Mouse (Mus musculus): ENCODE data around the gene Gm17660.

Gm17660 gene

DNA sequence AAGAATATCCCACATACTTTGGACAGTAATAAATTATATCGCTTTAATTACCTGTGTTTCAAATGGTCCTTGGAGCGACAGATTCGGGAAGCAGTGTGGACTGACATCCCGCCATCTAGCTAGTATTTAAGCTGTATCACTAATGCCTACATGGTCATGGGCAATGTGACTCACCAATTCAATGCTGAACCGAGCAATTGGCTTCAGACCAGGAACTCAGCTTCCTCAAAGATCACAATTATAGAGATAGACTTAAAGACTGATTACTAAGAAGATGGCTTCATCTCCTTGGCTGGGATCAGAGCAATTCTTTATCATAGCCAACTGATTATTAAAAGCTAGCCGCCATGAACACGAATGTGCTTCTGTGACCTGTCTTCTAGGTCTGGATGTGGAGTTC is at the start of gene Gm17660:
Gm17660 (minus strand) TSS at position 101 of the 400 bp plus-strand sequence.
- no peak for DNase-seq

DNA sequence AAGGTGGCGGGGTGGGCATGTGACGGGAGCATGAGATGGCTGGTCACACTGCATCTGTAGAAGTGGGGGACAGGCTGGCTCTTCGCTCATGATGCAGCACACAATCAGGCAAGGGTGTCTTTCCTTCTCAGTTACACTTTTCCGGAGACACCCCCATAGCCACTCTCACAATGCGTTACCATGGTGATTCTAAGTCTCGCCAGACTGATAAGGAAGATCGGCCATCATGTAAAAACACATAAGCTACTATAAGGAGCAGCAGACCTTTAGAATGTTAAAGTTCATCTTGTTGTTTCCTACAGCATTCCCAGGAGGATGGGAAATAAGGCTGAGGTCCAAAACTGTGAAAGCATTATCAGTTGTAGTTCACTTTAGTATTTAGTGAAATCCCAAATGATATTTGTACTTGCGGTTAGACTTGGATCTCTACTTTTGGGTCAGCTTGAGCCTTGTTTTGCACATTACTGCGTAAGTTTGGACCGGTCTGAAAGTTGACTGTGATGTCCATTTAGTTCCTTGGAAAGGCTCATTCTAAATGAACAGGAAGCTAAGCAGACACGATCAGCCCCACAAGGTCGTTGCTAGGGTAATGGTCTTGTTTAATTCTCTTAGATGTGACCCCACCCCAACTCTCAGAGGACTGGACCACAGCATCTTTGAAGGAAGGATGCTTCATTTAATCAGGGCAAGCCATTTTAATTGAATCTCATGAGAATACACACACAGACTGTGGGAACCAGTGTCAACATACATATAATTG is 49.3 kb upstream of the Gm17660 start:
- no peak for DNase-seq

DNA sequence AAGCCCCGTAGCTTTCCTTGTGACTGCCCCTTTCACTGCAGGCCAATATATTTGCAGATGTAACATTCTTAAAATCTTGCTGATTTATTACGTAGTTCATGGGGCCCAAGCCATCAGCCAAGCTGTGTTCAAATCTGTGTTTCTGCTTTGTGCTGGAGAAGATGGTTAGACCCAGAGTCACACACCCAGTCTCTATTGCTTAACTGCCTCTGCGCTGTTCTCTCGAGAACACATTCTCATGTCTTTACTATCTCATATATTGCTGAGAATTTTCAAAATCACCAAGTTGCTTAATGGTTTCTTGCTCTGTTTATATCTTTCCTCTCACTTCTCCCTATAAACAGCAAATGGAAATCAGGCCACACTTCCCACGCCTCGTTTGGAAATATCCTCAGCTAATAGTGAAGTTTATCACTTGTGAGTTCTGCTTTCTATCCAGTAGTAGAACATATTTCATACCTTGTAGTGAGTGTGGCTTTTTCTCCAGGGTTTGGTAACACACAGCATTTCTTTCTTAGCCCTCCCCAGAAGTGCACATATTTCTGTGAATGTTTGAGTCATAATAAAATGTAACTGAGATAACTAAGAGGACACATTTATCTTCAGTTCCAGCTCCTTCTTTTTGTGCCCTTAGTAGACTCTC is 46.7 kb upstream of the Gm17660 start:
- DNase-seq, result no peak

DNA sequence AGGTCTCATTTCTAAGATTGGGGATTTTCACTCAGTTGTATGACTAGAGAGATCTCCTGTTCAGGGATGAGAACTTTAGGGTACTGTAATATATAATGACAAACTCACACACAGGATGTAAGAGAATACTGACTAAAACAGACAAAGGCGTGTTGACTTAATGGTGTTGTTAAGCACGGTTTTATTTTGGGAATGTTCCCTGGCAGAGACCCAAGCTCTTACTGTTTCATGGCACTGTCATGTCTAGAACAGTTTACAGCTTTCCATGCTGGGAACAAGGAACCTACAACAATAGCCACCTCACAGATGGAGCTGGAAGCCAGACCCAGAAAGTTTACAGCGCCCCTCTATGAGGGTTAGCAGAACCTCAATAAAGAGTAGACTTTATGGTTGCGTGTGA is 38.5 kb upstream of the Gm17660 start:
- DNase-seq, result no peak

DNA sequence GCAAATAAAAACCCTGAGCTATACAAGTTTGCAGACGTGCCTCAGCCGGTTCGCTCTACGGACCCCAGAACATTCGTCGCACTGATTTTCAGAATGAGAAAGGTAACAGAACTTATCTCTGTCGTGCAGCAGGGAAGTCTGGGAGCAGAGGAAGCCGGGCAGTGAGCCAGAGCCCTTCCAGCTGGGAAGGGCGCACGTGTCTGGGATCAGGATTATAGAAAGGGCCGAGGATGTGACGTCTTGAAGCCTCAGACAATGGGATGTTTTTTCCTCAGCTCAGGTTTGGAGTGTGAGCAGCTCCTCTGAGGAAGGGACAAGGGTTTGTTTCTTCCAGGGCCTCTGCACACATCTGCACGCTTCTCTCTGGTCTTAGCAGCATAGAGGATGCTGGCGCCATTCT is 37.7 kb upstream of the Gm17660 start:
- DNase-seq, result peak; percentile 67

DNA sequence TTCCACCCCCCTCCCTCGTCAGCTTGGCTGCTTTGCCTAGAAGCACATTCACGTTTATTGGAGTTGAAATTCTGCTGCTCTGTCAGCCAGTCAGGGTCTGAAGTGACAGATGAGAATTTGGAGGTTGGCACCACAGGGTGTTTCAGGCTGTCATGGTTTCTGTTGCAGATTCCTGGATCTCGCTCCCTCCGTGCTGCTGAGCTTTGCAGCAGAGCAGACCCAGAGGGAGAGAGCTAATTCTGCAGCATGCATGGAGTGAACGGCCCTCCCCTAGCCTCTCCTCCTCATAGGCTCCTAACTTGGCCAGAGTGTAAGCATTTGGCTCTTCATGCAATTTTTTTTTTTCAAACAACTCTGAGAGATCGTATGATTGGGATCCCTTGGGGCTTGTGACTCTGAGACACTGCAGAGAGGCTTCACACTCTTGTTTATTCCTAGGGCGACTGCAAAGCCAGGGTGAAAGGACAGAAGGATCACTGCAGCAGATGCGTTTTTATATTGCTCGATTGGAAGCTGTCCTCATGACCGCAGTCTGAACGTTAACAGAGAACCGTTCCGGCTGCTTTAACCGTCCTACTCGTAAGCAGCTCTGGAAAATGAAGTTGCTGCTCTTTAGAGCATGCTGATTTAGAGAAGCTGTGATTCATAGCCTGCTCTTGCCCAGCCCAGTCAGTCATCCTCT is 36.2 kb upstream of the Gm17660 start, which contains the start of gene Sparcl1:
Sparcl1 (minus strand) TSS at position 243 of the 682 bp plus-strand sequence.
- peak; percentile 19 for DNase-seq

DNA sequence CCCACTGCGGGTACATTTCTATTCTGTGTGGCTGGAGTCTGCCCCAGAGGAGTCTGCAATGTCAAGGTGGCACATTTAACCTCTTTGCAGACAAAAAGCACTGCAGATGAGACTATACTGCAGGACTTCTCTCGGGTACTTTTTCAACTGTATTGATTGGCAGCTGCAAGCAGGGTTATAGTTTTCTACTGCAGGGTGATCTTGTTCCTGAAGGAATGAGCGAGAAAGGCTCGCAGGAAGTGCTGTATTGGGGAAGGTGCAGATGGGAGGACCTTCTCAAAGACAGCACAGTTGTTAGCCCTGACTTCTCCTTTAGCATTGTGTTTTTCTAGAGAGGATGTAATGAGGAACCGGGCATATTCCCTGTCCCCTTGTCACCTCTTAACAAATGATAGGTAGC is 35.1 kb upstream of the Gm17660 start:
- DNase-seq, result no peak

DNA sequence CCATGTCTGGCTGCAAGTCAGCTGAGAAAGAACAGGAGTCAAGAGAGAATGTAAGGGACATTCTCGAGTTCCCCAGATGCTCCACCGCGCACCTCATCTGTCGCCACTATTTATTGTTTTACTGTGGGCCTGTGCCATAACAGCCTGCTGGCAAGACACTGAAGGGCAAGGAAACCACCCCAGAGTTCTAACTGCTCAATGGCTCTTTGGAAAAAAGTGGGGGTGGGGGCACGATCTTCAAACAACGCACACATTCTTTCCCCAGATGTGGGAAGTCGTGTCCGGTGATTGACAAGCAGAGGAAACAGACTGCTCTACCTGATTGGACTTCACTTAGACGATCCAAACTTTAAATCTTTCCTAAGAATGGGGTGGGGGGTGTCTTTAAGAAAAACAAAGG is 34.6 kb upstream of the Gm17660 start:
- DNase-seq, result no peak

DNA sequence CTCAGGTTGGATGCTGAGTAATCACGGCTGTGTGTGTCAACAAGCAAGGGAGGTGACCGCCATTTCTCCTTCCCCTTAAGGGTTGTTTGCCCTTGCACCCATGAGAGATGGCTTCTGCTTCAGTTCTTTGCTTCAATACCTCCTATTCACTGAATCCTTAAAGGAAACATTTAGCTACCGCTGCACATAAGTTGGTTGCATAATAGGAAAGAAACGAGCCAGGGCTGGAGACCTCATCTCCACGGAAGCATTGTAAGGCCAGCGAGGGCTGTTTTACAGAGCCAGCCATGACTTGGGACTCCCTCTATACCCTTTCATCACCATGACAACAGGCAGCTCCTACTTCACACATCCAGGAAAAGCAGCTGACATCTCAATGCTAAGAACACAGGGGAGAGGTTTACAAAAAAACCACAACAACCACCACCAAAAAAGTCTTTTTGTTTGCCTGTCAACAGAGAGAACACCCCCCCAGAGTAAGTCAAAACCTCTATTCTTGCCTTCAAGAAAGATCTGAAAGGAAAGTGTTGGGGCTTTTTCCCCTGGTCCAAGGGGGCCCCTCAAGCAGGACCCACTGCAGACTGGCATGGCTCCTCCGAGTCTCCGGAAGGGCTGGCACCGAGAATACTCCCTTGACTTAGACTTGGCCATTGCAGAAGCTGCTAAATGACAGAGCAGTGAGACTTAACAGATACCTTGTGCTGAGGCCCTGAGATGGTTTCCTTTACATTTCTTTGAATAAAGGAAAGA is 32.9 kb upstream of the Gm17660 start:
- no peak for DNase-seq

DNA sequence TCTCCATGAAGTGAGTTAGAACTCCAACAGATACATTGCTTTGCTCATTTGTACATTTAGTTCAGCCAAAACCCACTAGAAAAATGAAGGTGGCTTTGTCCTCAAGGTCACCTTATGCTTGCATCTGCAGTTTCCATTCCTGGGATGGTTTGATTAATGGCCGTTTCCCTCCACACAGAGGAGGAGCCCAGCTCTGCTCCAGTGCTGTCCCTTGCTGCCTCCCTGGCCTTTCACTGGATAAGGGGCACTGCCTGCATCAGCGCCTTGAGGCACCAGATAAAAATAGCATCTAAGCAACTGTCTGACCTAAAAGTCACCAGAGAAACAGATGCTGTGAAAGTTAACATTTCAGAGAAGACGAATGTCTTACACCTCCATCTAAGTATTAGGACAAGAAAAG is 32.1 kb upstream of the Gm17660 start:
- DNase-seq, result no peak

DNA sequence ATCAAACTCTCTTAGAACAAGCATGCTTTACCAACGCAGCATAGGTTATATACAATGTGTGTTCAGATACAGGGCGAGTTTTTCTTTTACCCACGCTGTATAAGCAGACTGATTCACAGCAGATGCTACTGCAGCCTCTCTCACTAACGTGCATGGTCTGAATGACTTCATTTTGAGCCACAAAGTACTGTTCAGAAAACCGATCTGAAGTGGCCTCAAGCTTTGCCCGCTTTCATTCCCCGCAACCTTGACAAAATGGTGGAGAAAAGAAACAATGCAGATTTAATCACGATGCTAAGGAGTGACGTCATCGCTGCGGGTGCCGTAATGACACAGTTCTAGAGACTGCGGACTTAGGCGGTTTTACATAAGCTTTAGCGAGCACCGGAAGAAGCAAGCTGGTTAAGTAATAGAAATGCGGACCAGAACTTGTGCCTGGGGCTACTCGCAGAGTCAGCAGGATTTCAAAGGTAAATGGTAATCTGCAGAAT is 31.5 kb upstream of the Gm17660 start:
- DNase-seq, result no peak

DNA sequence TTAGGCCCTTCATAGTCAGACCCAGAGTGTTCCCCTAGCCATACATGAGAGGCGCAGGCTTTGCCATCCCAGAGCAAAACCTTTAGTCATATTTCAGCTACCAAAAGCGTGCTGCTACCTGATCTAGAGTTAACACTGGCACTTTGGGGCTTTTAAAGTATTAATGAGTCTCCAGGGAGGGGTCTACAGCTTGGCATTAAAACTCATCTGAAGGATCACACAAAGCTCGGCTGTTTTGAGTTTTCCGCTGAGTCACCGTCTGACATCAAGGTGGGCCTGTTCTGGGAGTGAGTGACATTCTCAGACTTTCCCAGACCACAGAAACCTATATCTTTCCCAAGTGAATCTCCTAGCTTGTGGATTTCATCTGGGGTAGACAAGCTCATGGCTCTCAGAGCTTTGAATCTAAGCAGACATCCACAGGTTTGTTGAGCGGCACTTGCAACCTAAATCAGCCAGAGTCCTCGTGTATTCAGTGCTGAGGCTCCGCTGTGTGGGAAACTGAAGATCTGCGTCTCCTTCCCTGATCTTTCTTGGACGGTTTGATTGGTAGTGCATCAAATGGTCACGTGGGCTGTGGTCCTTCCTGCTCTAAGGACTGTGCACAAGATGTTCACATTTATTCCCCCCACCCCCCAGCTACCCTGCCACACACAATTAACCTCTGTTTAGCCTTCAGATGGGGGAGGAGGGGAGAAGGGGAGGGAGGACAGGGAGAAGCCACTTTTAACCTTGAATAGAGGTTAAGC is 30.9 kb upstream of the Gm17660 start:
- DNase-seq, result no peak

DNA sequence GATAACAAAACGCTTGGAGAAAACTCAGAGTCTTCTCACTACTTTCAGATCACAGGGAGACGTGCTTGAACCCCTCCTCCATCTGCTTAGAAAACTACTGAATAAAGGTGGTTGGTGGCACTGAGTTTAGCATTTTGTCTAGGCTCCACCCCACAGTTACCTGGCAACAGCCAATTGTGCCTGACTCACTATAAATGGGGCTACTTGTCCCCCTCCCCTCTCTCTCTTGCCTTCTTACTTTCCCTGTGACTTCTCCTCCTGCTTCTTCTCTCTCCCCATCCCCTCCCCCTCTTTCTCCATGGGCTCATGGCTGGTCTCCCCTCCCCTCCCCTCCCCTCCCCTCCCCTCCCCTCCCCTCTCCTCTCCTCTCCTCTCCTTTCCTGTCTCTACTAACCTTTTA is 26.7 kb upstream of the Gm17660 start:
- DNase-seq, result no peak

DNA sequence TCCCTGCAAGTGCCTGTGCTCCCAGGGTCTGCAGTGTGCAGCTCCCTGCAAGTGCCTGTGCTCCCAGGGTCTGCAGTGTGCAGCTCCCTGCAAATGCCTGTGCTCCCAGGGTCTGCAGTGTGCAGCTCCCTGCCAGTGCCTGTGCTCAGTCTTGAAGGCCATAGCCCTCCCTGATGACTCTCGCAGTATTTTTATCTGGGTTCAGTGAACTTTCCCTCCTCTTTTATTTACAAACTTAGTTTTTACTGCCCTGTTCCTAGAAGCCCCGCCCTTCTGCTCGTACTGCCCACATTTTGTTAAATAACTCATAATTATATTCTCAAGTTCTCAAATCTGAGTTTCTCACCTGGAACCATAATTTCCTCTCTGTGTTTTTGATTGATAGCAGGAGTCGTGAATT is 25.8 kb upstream of the Gm17660 start:
- DNase-seq, result no peak

DNA sequence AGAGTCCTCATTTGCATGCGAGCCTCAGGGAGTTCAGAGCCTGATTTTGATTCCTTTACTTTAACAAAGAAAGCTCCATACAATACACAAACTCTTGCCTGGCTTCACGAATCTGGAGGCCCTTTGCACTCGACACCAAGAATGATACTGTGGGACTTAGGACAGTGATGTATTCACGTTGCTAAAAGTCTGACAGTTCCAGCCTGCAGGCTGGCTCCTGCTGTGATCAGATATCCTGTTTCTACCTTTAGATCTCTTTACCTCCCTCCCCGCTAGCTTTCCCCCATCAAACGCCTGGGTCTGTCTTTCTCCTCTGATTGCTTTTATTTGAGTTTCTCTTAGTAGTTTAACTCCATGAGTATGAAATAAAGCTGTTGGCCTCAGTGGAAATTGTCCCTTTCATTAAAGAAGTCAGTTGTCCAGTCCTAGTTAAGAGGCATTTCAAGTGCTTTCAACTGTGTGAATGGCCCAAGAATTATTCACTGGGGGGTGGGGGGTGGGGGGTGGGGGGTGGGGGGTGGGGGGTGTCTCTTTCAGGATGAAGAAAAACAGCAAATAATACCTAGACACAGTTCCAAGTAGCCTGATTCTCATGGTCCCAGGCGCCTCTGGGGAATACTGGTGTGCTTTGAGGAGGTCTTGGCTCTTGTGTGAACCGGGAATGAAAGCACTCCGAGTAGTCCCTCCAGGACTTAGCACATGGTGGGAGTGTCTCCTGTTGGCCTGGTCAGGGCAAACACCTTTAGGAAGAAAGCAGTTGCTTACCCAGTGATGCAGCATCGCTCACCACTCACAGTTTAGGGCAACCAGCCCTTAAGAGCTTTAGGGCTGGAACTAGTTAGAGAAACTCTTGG is 24.5 kb upstream of the Gm17660 start:
- DNase-seq, result no peak

DNA sequence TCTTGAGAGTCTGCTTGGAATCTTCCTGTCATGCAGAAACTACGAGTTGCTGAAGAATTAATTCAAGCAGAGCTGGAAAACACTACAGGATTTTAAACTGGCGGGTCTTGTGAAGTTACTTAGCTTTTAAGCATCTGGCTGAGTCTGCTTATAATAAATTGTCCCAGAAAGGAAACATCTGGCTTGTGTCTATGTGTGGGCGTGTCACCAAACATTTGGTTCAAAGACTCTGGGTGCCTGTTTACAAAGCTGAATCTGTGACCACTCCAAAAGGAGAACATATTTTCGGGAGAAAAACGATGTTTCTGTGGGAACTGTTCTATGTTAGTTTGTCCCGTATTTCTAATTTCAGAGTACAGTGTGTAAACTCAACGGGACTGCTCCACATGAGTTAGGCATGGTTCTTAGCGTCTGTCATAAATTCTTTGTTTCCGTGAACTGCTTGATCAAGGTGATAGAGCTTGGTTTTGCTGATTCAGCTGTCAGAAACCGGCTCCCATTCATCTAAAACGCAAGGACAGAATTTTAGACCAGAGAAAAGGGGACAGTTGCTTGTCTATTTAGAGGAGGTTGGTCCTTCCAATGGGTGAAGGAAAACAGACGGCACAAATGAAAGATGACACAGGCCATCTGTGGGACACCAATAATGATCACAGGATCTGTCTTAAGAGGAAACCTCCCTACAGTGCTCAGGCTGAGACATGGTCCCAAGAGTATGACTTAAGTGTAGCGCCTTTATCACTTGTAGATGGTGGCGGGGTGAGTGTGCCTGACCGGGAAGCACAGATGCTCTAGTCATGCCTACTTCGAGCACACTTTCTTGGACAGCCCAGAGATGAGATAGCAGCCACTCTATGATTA is 18.9 kb upstream of the Gm17660 start:
- peak; percentile 23 for DNase-seq

DNA sequence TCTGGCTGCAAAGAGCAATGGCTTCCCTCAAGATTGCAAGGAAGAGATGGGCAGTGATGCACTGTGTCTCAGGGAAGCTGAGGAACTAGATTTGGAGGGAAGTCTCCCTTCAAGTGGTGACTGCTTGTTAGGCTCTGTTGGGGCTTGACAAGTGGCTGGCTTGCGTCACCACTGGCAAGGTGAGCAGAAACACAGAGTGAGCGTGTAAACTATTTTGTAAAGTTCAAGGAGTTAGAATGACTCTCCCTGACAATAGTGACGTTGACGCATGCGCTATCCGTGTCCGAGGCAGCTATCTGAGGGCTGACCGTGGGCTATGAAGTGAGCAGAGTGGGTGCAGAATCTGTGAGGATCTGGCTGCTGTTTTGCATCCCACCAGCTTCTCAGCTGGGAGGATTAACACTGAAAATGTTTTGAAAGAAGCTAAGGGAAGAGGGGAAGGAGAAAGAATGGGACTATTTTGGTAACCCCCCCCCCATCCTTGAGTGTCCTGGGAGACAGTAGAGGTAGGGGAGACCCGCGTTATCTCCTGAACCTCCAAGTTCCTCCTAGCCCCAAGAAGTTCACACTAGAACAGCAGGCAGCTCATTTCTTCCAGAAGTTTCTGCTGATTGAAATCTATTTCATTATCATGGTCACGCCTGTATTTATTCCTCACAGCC is 18.1 kb upstream of the Gm17660 start:
- no peak for DNase-seq

DNA sequence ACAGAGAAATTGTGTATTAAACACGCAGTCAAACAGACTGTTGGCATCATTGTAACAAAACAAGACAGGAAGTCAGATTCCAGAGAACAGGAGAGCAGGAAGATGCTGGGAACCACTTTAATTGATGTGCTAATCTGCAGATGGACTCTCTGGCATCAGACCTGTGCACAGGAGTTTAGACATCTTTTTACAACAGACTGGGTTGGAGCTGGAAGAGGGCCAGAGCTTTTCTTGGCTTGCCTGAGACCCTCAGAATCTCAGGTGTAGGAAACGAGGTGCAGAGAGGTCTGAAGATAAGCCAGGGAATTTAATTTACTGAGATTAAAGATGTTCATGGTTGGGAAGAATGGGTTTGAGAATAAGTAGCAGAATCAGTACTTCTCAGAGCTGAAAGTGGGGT is 12.3 kb upstream of the Gm17660 start:
- DNase-seq, result no peak

DNA sequence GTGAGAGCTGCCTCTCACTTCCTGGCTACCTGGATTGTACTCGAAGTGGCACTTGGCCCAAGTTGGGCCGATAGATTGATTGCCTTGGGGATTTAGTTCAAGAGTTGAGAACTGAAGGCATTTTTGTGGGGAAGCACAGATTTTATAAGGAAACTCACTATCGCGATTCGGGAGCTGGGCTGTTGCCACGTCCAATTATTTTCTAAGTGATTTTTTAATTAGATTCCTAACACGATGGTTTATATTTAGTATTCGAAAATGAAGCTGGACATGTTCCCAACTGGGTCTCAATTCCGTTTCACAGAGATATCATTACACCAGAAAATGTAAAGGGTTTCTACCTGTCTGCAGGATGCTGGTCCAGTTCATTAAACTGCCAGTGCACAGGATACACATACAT is 8.0 kb upstream of the Gm17660 start:
- no peak for DNase-seq

DNA sequence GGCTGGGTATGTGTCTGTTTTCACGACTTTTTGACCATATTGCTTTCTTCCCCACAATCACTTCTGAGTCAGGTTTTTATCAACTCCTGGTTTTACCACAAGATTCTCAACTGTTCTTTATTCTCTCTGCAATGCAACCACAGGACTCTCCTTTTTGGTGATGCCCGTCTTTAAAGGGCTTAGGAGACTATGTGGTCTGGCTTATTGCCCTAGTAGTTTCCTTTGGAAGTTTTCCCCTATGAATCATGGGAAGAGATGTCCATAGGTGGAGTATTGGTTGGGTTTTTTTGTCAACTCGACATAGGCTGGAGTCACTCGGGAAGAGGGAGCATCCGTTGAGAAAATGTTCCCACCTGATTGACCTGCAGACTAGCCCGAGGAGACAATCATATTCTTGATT is 3.3 kb upstream of the Gm17660 start:
- no peak for DNase-seq
